Mouse (Mus musculus): ENCODE measurements around the gene Ror2. TPM values are rescaled to one million over a fixed set of nuclear protein-coding genes. Genes with fewer than 3 reads are reported as not detected.

Gene Ror2
- polyA plus RNA-seq, 1 experiment from 2014 or later = 10.2 TPM

- no peak overlapping the region for H3K4me2 ChIP-seq
- ATAC-seq (replicated peaks; ENCODE audit: insufficient number of reproducible peaks, low FRiP score, low TSS enrichment) = no peak
- H3K9ac ChIP-seq (ENCODE audit: low read depth, low read length) = no peak overlapping the region
- H3K4me1 ChIP-seq (ENCODE audit: control insufficient read depth, insufficient read depth, low read length) = 0 out of 2 replicates have a peak, but pooled peaks cover 1% of the 10 kb centered on the region
- H3K27me3 ChIP-seq (ENCODE audit: control insufficient read depth, insufficient read depth, low read length) = no peaks in the 10 kb centered on the region
- 0 out of 2 replicates have a peak overlapping the region, but pooled peaks have one; percentile 19 for H3K27ac ChIP-seq (ENCODE audit: low read depth, low read length)
- H3K9me3 ChIP-seq (replicated peaks; ENCODE audit: control insufficient read depth, low read length) = no peaks in the 10 kb centered on the region
- no peak overlapping the region for H3K4me3 ChIP-seq (ENCODE audit: low read depth, low read length)
- 70% methylated on average over 8 of the region's 8 CpGs for WGBS (ENCODE audit: insufficient replicate concordance)
- H3K36me3 ChIP-seq (ENCODE audit: control insufficient read depth, insufficient read depth, low read length) = no peaks in the 10 kb centered on the region
Measured at GRCm38 (mm10) chr13:53094658-53095057, 191.3 kb downstream of the Ror2 start.

- H3K4me3 ChIP-seq (ENCODE audit: low read depth, low read length) = no peak overlapping the region
- 0 out of 2 replicates have a peak, but pooled peaks cover 3% of the 10 kb centered on the region for H3K4me1 ChIP-seq (ENCODE audit: control insufficient read depth, insufficient read depth, low read length)
- 60% methylated on average over 4 of the region's 4 CpGs for WGBS (ENCODE audit: insufficient replicate concordance)
- no peak overlapping the region for H3K4me2 ChIP-seq
- H3K36me3 ChIP-seq (ENCODE audit: control insufficient read depth, insufficient read depth, low read length) = no peaks in the 10 kb centered on the region
- H3K9ac ChIP-seq (ENCODE audit: low read depth, low read length) = no peak overlapping the region
- no peak for ATAC-seq (replicated peaks; ENCODE audit: insufficient number of reproducible peaks, low FRiP score, low TSS enrichment)
- no peaks in the 10 kb centered on the region for H3K9me3 ChIP-seq (replicated peaks; ENCODE audit: control insufficient read depth, low read length)
- no peak overlapping the region for H3K27ac ChIP-seq (ENCODE audit: low read depth, low read length)
- H3K27me3 ChIP-seq (ENCODE audit: control insufficient read depth, insufficient read depth, low read length) = no peaks in the 10 kb centered on the region
Measured at GRCm38 (mm10) chr13:53093407-53093806, 192.5 kb downstream of the Ror2 start.

DNA sequence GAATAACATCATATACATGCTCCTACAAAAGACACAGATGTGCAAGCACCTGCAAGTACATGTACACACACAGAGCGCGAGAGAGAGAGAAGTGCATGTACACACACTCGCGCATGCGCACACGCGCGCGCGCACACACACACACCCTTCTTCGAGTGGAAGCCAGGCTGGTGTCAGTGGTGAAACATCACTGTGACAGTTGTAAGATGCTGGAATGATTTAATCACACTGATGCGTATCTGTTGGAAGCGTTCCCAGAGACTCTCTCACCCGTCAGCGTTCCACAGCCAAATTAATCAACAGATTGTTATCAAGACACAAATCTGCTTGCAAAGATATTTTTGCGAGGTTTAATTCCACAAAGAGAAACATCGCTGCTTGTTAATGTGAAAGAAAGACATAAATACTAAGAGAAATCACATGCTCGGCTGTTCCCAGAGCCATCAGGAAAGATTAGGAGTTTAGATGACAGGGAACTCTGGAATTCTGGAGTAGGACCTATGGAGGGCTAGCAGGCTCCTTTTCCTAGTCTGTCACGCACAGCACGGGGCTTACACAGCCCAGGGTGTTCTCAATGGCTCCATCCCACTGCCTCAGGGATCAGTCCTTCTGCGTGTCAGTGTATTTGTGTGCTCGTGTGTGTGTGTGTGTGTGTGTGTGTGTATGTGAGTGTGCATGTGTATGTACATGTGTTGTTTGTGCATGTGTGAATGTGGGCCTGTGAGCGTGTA is 199.2 kb downstream of the Ror2 start:
- H3K9me3 ChIP-seq (replicated peaks; ENCODE audit: control insufficient read depth, low read length) = no peaks in the 10 kb centered on the region
- H3K4me2 ChIP-seq = no peak overlapping the region
- H3K27ac ChIP-seq (ENCODE audit: low read depth, low read length) = no peak overlapping the region
- 86% methylated on average over 23 of the region's 23 CpGs for WGBS (ENCODE audit: insufficient replicate concordance)
- H3K4me1 ChIP-seq (ENCODE audit: control insufficient read depth, insufficient read depth, low read length) = 0 out of 2 replicates have a peak, but pooled peaks cover 3% of the 10 kb centered on the region
- H3K36me3 ChIP-seq (ENCODE audit: control insufficient read depth, insufficient read depth, low read length) = no peaks in the 10 kb centered on the region
- no peaks in the 10 kb centered on the region for H3K27me3 ChIP-seq (ENCODE audit: control insufficient read depth, insufficient read depth, low read length)
- H3K9ac ChIP-seq (ENCODE audit: low read depth, low read length) = no peak overlapping the region
- no peak overlapping the region for H3K4me3 ChIP-seq (ENCODE audit: low read depth, low read length)
- ATAC-seq (replicated peaks; ENCODE audit: insufficient number of reproducible peaks, low FRiP score, low TSS enrichment) = no peak

DNA sequence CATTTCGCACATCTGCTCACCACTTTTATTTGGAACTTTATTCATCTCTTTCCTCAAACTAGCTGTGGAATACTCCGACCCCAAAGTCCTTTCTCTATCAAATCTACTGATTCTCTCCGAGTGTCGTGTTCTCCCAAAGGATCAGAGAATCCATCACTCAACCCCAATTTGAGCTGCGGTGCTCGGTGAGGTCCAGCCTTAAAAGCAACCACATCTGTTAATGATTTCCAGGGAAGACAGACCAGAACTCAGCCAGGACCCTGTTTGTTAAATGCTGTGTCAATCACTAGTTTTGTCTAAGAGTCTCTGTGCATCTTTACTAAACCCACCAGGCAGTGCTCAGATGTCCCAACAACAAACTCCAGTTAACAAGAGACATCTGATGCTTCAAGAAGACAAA is 204.1 kb downstream of the Ror2 start:
- Histone ChIP-seq H3K9ac (ENCODE audit: low read depth, low read length) (no peak overlapping the region), H3K9me3 (replicated peaks; ENCODE audit: control insufficient read depth, low read length) (no peaks in the 10 kb centered on the region), H3K4me1 (ENCODE audit: control insufficient read depth, insufficient read depth, low read length) (no peaks in the 10 kb centered on the region), H3K36me3 (ENCODE audit: control insufficient read depth, insufficient read depth, low read length) (no peaks in the 10 kb centered on the region), H3K27me3 (ENCODE audit: control insufficient read depth, insufficient read depth, low read length) (no peaks in the 10 kb centered on the region), H3K4me3 (ENCODE audit: low read depth, low read length) (no peak overlapping the region), H3K4me2 (no peak overlapping the region), H3K27ac (ENCODE audit: low read depth, low read length) (no peak overlapping the region)
- no peak for ATAC-seq (replicated peaks; ENCODE audit: insufficient number of reproducible peaks, low FRiP score, low TSS enrichment)
- WGBS (ENCODE audit: insufficient replicate concordance) = 56% methylated on average over 6 of the region's 6 CpGs

DNA sequence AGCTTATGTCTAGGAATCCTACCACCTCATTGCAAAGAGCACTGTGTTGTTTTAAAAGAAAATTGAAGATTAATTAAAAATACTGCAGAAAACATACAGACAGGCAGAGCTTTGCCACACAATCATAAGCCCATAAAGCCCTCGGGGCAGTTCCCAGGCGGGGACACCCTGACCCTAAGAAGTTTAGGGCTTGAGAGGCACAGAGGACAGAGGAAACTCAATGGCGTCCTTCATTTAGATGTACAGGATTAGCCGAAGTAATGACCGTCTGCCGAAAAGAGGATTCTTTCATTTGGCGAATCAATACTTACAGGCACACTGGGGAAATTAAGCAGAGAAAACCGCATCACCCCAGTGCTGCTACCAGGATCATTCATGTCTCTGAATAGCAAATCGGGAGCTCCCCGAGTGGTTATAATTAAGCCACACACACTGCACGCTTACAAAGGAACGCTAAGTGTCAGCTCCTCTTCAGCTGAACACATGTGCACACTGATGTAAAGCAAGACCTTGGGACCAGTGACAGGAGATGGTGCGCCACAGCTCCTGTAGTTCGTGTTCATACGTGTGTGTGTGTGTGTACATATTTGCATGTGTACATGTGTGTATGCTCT is 208.1 kb downstream of the Ror2 start:
- no peak for ATAC-seq (replicated peaks; ENCODE audit: insufficient number of reproducible peaks, low FRiP score, low TSS enrichment)
- no peaks in the 10 kb centered on the region for H3K27me3 ChIP-seq (ENCODE audit: control insufficient read depth, insufficient read depth, low read length)
- H3K4me2 ChIP-seq = no peak overlapping the region
- 86% methylated on average over 15 of the region's 15 CpGs for WGBS (ENCODE audit: insufficient replicate concordance)
- H3K9ac ChIP-seq (ENCODE audit: low read depth, low read length) = no peak overlapping the region
- no peak overlapping the region for H3K4me3 ChIP-seq (ENCODE audit: low read depth, low read length)
- H3K27ac ChIP-seq (ENCODE audit: low read depth, low read length) = no peak overlapping the region
- H3K9me3 ChIP-seq (replicated peaks; ENCODE audit: control insufficient read depth, low read length) = no peaks in the 10 kb centered on the region
- no peaks in the 10 kb centered on the region for H3K36me3 ChIP-seq (ENCODE audit: control insufficient read depth, insufficient read depth, low read length)
- H3K4me1 ChIP-seq (ENCODE audit: control insufficient read depth, insufficient read depth, low read length) = no peaks in the 10 kb centered on the region

GRCm38 (mm10) chr13:53075006-53075405 is 210.9 kb downstream of the Ror2 start:
- ATAC-seq (replicated peaks; ENCODE audit: insufficient number of reproducible peaks, low FRiP score, low TSS enrichment) = no peak
- WGBS (ENCODE audit: insufficient replicate concordance) = 66% methylated on average over 5 of the region's 5 CpGs

DNA sequence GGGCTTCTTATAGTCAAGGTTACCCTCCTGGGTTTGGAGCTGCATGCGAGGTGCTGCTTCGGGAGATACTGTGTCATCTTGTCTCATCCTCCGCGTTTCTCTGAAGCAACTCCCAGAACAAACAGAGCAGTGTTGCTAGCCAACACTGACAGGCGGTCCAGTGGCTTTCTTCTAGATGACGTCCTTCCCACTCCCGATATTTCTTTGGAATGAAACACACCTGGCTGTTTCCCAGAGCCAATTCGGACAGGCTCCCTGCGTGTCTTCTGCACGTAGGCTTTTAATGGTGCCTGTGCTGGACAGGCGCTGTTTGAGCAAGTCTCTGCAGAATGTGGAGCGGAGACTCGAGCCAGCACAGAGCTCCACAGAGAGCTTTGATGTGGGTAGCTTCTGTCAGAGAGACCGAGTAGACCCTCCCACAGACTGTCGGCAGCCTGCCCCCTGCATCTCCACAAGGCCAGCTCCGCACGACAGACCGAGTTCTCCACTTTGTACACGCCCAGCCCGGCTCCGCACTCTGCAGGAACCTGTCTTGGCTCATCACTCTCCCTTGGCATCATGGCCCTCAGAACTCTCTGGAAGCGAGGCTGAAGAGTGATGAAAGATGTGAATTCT is 216.7 kb downstream of the Ror2 start:
- Histone ChIP-seq H3K4me2 (no peak overlapping the region), H3K27ac (ENCODE audit: low read depth, low read length) (no peak overlapping the region), H3K4me3 (ENCODE audit: low read depth, low read length) (no peak overlapping the region), H3K9me3 (replicated peaks; ENCODE audit: control insufficient read depth, low read length) (no peaks in the 10 kb centered on the region), H3K36me3 (ENCODE audit: control insufficient read depth, insufficient read depth, low read length) (no peaks in the 10 kb centered on the region), H3K4me1 (ENCODE audit: control insufficient read depth, insufficient read depth, low read length) (no peaks in the 10 kb centered on the region; the same call in 1 of the 2 replicates), H3K27me3 (ENCODE audit: control insufficient read depth, insufficient read depth, low read length) (no peaks in the 10 kb centered on the region), H3K9ac (ENCODE audit: low read depth, low read length) (no peak overlapping the region)
- no peak for ATAC-seq (replicated peaks; ENCODE audit: insufficient number of reproducible peaks, low FRiP score, low TSS enrichment)
- WGBS (ENCODE audit: insufficient replicate concordance) = 64% methylated on average over 22 of the region's 22 CpGs

More at GRCm38 (mm10) chr13:53075006-53075405, 210.9 kb downstream of the Ror2 start:
- Histone ChIP-seq H3K9ac (ENCODE audit: low read depth, low read length) (no peak overlapping the region), H3K4me2 (no peak overlapping the region), H3K9me3 (replicated peaks; ENCODE audit: control insufficient read depth, low read length) (no peaks in the 10 kb centered on the region), H3K4me3 (ENCODE audit: low read depth, low read length) (no peak overlapping the region), H3K36me3 (ENCODE audit: control insufficient read depth, insufficient read depth, low read length) (no peaks in the 10 kb centered on the region), H3K27me3 (ENCODE audit: control insufficient read depth, insufficient read depth, low read length) (no peaks in the 10 kb centered on the region), H3K27ac (ENCODE audit: low read depth, low read length) (no peak overlapping the region), H3K4me1 (ENCODE audit: control insufficient read depth, insufficient read depth, low read length) (no peaks in the 10 kb centered on the region)

DNA sequence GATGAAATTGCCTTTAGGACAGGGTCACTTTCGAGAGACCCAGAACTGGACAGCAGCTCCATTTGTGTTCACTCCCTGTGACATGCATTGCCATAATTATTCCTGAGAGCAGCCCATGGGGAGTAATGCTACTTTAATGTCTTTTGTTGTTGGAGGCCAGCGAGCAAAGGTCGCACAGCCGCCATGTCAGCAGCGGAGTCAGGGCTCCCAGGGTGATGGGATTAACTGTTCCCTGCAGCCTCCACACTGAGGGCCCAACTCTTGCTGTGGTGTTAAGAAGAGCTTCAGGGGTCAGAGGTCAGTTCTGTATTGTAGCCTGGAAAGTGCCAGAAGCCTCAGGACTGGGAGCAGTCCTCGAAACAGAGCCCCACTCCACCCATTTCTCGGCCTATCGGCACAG is 217.5 kb downstream of the Ror2 start:
- no peaks in the 10 kb centered on the region for H3K9me3 ChIP-seq (replicated peaks; ENCODE audit: control insufficient read depth, low read length)
- ATAC-seq (replicated peaks; ENCODE audit: insufficient number of reproducible peaks, low FRiP score, low TSS enrichment) = no peak
- no peaks in the 10 kb centered on the region for H3K27me3 ChIP-seq (ENCODE audit: control insufficient read depth, insufficient read depth, low read length)
- H3K4me3 ChIP-seq (ENCODE audit: low read depth, low read length) = no peak overlapping the region
- no peak overlapping the region for H3K4me2 ChIP-seq
- no peak overlapping the region for H3K27ac ChIP-seq (ENCODE audit: low read depth, low read length)
- no peaks in the 10 kb centered on the region; the same call in 1 of the 2 replicates for H3K4me1 ChIP-seq (ENCODE audit: control insufficient read depth, insufficient read depth, low read length)
- 75% methylated on average over 8 of the region's 8 CpGs for WGBS (ENCODE audit: insufficient replicate concordance)
- no peaks in the 10 kb centered on the region for H3K36me3 ChIP-seq (ENCODE audit: control insufficient read depth, insufficient read depth, low read length)
- H3K9ac ChIP-seq (ENCODE audit: low read depth, low read length) = no peak overlapping the region

Measured in heart, embryonic 11.5 days (tissue).